Mouse (Mus musculus): ENCODE results near the gene Ptpa. TPM values are rescaled to one million over a fixed set of nuclear protein-coding genes. Genes with fewer than 3 reads are reported as not detected.
A peak's percentile ranks its signal among the peaks of the same experiment; 100 is the strongest.

The Ptpa gene
- polyA plus RNA-seq, 1 experiment, result 213 TPM

DNA sequence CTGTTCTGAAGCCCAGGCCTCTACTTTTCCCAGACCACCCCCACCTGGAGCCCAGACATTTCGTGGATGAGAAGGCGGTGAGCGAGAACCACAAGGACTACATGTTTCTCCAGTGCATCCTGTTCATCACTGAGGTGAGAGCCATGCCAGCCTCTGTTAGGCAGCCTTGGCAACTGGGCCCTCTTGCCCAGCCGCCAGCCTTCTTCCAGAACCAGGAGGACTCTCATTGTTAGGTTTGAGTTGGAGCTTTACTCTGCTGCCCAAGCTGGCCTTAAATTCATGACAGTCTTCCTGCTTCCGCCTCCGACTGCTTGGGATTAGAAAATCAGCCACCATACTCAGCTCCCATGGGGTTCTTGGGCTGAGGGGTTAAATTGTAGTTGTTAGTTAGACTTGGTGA, 23.8 kb downstream of the Ptpa start:
- Histone ChIP-seq H3K27me3 (ENCODE audit: control insufficient read depth, insufficient read depth, insufficient read length) (no peaks in the 10 kb centered on the region), H3K4me3 (ENCODE audit: insufficient read depth, poor library complexity, severe bottlenecking) (no peak overlapping the region), H3K79me3 (ENCODE audit: low read depth) (peaks cover 8% of the 10 kb centered on the region), H3K79me2 (ENCODE audit: control insufficient read depth, insufficient read depth) (peaks cover 21% of the 10 kb centered on the region), H3K36me3 (ENCODE audit: control insufficient read depth, insufficient read depth) (peaks cover 65% of the 10 kb centered on the region), H3ac (ENCODE audit: control insufficient read depth, insufficient read length, low read depth) (no peak overlapping the region)
- TF ChIP-seq MYOG (IDR thresholded peaks at IDR 0.05; ENCODE audit: control insufficient read depth, extremely low read depth, insufficient read length) (no peak), FOSL1 (IDR thresholded peaks at IDR 0.05; ENCODE audit: insufficient read depth, low read length, poor library complexity, severe bottlenecking) (no peak), CEBPB (IDR thresholded peaks at IDR 0.05; ENCODE audit: low read depth) (no peak), MAX (IDR thresholded peaks at IDR 0.05) (no peak)

- Histone ChIP-seq H3K36me3 (ENCODE audit: control insufficient read depth, insufficient read depth) (peaks cover 66% of the 10 kb centered on the region), H3K4me3 (ENCODE audit: insufficient read depth, poor library complexity, severe bottlenecking) (no peak overlapping the region), H3K27me3 (ENCODE audit: control insufficient read depth, insufficient read depth, insufficient read length) (no peaks in the 10 kb centered on the region), H3ac (ENCODE audit: control insufficient read depth, insufficient read length, low read depth) (peak overlapping the region; percentile 38), H3K79me3 (ENCODE audit: low read depth) (peaks cover 8% of the 10 kb centered on the region), H3K79me2 (ENCODE audit: control insufficient read depth, insufficient read depth) (peaks cover 27% of the 10 kb centered on the region)
- no peak for TF ChIP-seq MYOG (IDR thresholded peaks at IDR 0.05; ENCODE audit: control insufficient read depth, extremely low read depth, insufficient read length)
- no peak for TF ChIP-seq MAX (IDR thresholded peaks at IDR 0.05)
- TF ChIP-seq CEBPB (IDR thresholded peaks at IDR 0.05; ENCODE audit: low read depth), result no peak
- no peak for TF ChIP-seq MYOD1 (IDR thresholded peaks at IDR 0.05; ENCODE audit: control insufficient read depth, insufficient read length, low read depth)
- TF ChIP-seq FOSL1 (IDR thresholded peaks at IDR 0.05; ENCODE audit: insufficient read depth, low read length, poor library complexity, severe bottlenecking), result no peak
- TF ChIP-seq CTCF (IDR thresholded peaks at IDR 0.05; ENCODE audit: control insufficient read depth, insufficient read depth, insufficient read length), result no peak
- no peak for TF ChIP-seq USF1 (IDR thresholded peaks at IDR 0.05; ENCODE audit: low read depth)
Measured at GRCm38 (mm10) chr2:30440211-30440700, 24.4 kb downstream of the Ptpa start.

- TF ChIP-seq CTCF (IDR thresholded peaks at IDR 0.05; ENCODE audit: control insufficient read depth, insufficient read depth, insufficient read length) (peak; percentile 12), MAX (IDR thresholded peaks at IDR 0.05) (peak; percentile 13), USF1 (IDR thresholded peaks at IDR 0.05; ENCODE audit: low read depth) (no peak), MYOG (IDR thresholded peaks at IDR 0.05; ENCODE audit: control insufficient read depth, extremely low read depth, insufficient read length) (no peak)
- Histone ChIP-seq H3K79me3 (ENCODE audit: low read depth) (peaks cover 8% of the 10 kb centered on the region), H3K79me2 (ENCODE audit: control insufficient read depth, insufficient read depth) (peaks cover 34% of the 10 kb centered on the region), H3K4me3 (ENCODE audit: insufficient read depth, poor library complexity, severe bottlenecking) (no peak overlapping the region), H3K27me3 (ENCODE audit: control insufficient read depth, insufficient read depth, insufficient read length) (no peaks in the 10 kb centered on the region), H3K36me3 (ENCODE audit: control insufficient read depth, insufficient read depth) (peaks cover 70% of the 10 kb centered on the region), H3ac (ENCODE audit: control insufficient read depth, insufficient read length, low read depth) (peak overlapping the region; percentile 51)
Measured at GRCm38 (mm10) chr2:30440701-30441517, 25.1 kb downstream of the Ptpa start.

GRCm38 (mm10) chr2:30441518-30442497, 26.0 kb downstream of the Ptpa start:
- no peaks in the 10 kb centered on the region for H3K27me3 ChIP-seq (ENCODE audit: control insufficient read depth, insufficient read depth, insufficient read length)
- TF ChIP-seq MYOG (IDR thresholded peaks at IDR 0.05; ENCODE audit: control insufficient read depth, extremely low read depth, insufficient read length) (no peak), CEBPB (IDR thresholded peaks at IDR 0.05; ENCODE audit: low read depth) (no peak), MYOD1 (IDR thresholded peaks at IDR 0.05; ENCODE audit: control insufficient read depth, insufficient read length, low read depth) (peak; percentile 67), USF1 (IDR thresholded peaks at IDR 0.05; ENCODE audit: low read depth) (no peak), MAX (IDR thresholded peaks at IDR 0.05) (peak; percentile 75), CTCF (IDR thresholded peaks at IDR 0.05; ENCODE audit: control insufficient read depth, insufficient read depth, insufficient read length) (no peak), FOSL1 (IDR thresholded peaks at IDR 0.05; ENCODE audit: insufficient read depth, low read length, poor library complexity, severe bottlenecking) (peak; percentile 90)
- H3K4me3 ChIP-seq (ENCODE audit: insufficient read depth, poor library complexity, severe bottlenecking), result no peak overlapping the region
- H3K36me3 ChIP-seq (ENCODE audit: control insufficient read depth, insufficient read depth), result peaks cover 76% of the 10 kb centered on the region
- H3ac ChIP-seq (ENCODE audit: control insufficient read depth, insufficient read length, low read depth), result peak overlapping the region; percentile 65
- H3K79me2 ChIP-seq (ENCODE audit: control insufficient read depth, insufficient read depth), result peaks cover 43% of the 10 kb centered on the region
- H3K79me3 ChIP-seq (ENCODE audit: low read depth), result peaks cover 16% of the 10 kb centered on the region

GRCm38 (mm10) chr2:30442498-30442890, 26.7 kb downstream of the Ptpa start:
- Histone ChIP-seq H3K79me2 (ENCODE audit: control insufficient read depth, insufficient read depth) (peaks cover 50% of the 10 kb centered on the region), H3K79me3 (ENCODE audit: low read depth) (peaks cover 16% of the 10 kb centered on the region), H3K4me3 (ENCODE audit: insufficient read depth, poor library complexity, severe bottlenecking) (no peak overlapping the region), H3ac (ENCODE audit: control insufficient read depth, insufficient read length, low read depth) (peak overlapping the region; percentile 65), H3K36me3 (ENCODE audit: control insufficient read depth, insufficient read depth) (peaks cover 76% of the 10 kb centered on the region), H3K27me3 (ENCODE audit: control insufficient read depth, insufficient read depth, insufficient read length) (no peaks in the 10 kb centered on the region)
- TF ChIP-seq MYOD1 (IDR thresholded peaks at IDR 0.05; ENCODE audit: control insufficient read depth, insufficient read length, low read depth) (no peak), MYOG (IDR thresholded peaks at IDR 0.05; ENCODE audit: control insufficient read depth, extremely low read depth, insufficient read length) (no peak), CTCF (IDR thresholded peaks at IDR 0.05; ENCODE audit: control insufficient read depth, insufficient read depth, insufficient read length) (no peak), FOSL1 (IDR thresholded peaks at IDR 0.05; ENCODE audit: insufficient read depth, low read length, poor library complexity, severe bottlenecking) (no peak), CEBPB (IDR thresholded peaks at IDR 0.05; ENCODE audit: low read depth) (no peak)

All from C2C12 (cell line).